ENCODE assay signal across 8 mouse cellular contexts in genomic region chr12:89134333-89134732, GRCm38 (mm10).
A peak's percentile ranks its signal among the peaks of the same experiment; 100 is the strongest.
DNase-seq lines count a peak whose midpoint lies in the region; ATAC-seq lines count a peak whose summit lies in the region.

No protein-coding gene starts in this region.

- H3K9ac ChIP-seq in midbrain, embryonic 11.5 days (ENCODE audit: low read length), result no peak overlapping the region
- no peak overlapping the region for H3K9ac ChIP-seq in midbrain, embryonic 16.5 days (ENCODE audit: low read depth, low read length)
- H3K9ac ChIP-seq in embryonic facial prominence, embryonic 11.5 days (replicated peaks; ENCODE audit: low read length), result no peak overlapping the region

- no peak overlapping the region for H3K4me2 ChIP-seq in midbrain, embryonic 11.5 days
- H3K4me2 ChIP-seq in midbrain, embryonic 16.5 days (ENCODE audit: low read length), result no peak overlapping the region
- H3K4me2 ChIP-seq in embryonic facial prominence, embryonic 11.5 days (ENCODE audit: low read depth, low read length), result no peak overlapping the region

- no peaks in the 10 kb centered on the region for H3K27me3 ChIP-seq in midbrain, embryonic 11.5 days (ENCODE audit: control insufficient read depth, insufficient read depth, low read length)
- H3K27me3 ChIP-seq in midbrain, embryonic 16.5 days (ENCODE audit: control insufficient read depth, insufficient read depth, low read depth, low read length), result no peaks in the 10 kb centered on the region
- no peaks in the 10 kb centered on the region for H3K27me3 ChIP-seq in embryonic facial prominence, embryonic 11.5 days (ENCODE audit: control insufficient read depth, insufficient read depth, low read length)

- no peak overlapping the region for H3K27ac ChIP-seq in midbrain, embryonic 11.5 days (ENCODE audit: low read depth, low read length)
- H3K27ac ChIP-seq in midbrain, embryonic 16.5 days (ENCODE audit: low read length), result no peak overlapping the region
- no peak overlapping the region for H3K27ac ChIP-seq in embryonic facial prominence, embryonic 11.5 days (replicated peaks; ENCODE audit: low read depth, low read length)

- peak; percentile 63 to 73 for DNase-seq in cerebellum, postnatal 10 days
- DNase-seq in cerebellum, adult 8-10 months, result no peak
- DNase-seq in midbrain, embryonic 11.5 days (ENCODE audit: low spot score, missing footprints), result peak; percentile 68
- DNase-seq in embryonic facial prominence, embryonic 11.5 days (ENCODE audit: low spot score), result peak; percentile 47
- DNase-seq in urinary bladder, postnatal 36 days (ENCODE audit: low spot score in 2 of 2), result no peak
- DNase-seq in heart, adult 8-10 months (ENCODE audit: low spot score), result no peak

- no peaks in the 10 kb centered on the region for H3K4me1 ChIP-seq in midbrain, embryonic 11.5 days (ENCODE audit: control insufficient read depth, insufficient read depth, low read length)
- peaks cover under 1% of the 10 kb centered on the region; the same call in 1 of the 2 replicates for H3K4me1 ChIP-seq in midbrain, embryonic 16.5 days (ENCODE audit: control insufficient read depth, insufficient read depth, low read length)
- no peaks in the 10 kb centered on the region for H3K4me1 ChIP-seq in embryonic facial prominence, embryonic 11.5 days (ENCODE audit: control insufficient read depth, insufficient read depth, low read length)

- ATAC-seq in midbrain, embryonic 11.5 days (ENCODE audit: low FRiP score), result peak; percentile 62
- ATAC-seq in midbrain, embryonic 16.5 days, result no peak
- ATAC-seq in embryonic facial prominence, embryonic 11.5 days (replicated peaks; ENCODE audit: insufficient number of reproducible peaks, low FRiP score, low TSS enrichment, low read depth), result 0 out of 2 replicates have a peak, but pooled peaks have one; percentile 29
- ATAC-seq in megakaryocyte progenitor cell, adult 5-6 weeks (replicated peaks; ENCODE audit: poor library complexity), result peak; percentile 86

- no peaks in the 10 kb centered on the region for H3K36me3 ChIP-seq in midbrain, embryonic 11.5 days (ENCODE audit: control insufficient read depth, insufficient read depth, low read length)
- H3K36me3 ChIP-seq in midbrain, embryonic 16.5 days (ENCODE audit: control insufficient read depth, insufficient read depth, low read length), result no peaks in the 10 kb centered on the region
- H3K36me3 ChIP-seq in embryonic facial prominence, embryonic 11.5 days (replicated peaks; ENCODE audit: control insufficient read depth, insufficient read depth, low read depth, low read length), result no peaks in the 10 kb centered on the region

- H3K9me3 ChIP-seq in midbrain, embryonic 11.5 days (ENCODE audit: control insufficient read depth, low read length), result no peaks in the 10 kb centered on the region
- no peaks in the 10 kb centered on the region for H3K9me3 ChIP-seq in midbrain, embryonic 16.5 days (replicated peaks; ENCODE audit: control insufficient read depth, low read length, poor library complexity, severe bottlenecking)
- no peaks in the 10 kb centered on the region for H3K9me3 ChIP-seq in embryonic facial prominence, embryonic 11.5 days (replicated peaks; ENCODE audit: control insufficient read depth, low read length)

- H3K4me3 ChIP-seq in midbrain, embryonic 11.5 days (ENCODE audit: low read depth, low read length), result no peak overlapping the region
- no peak overlapping the region for H3K4me3 ChIP-seq in midbrain, embryonic 16.5 days (ENCODE audit: low read depth, low read length)
- no peak overlapping the region for H3K4me3 ChIP-seq in embryonic facial prominence, embryonic 11.5 days (ENCODE audit: low read depth, low read length)

- WGBS in midbrain, embryonic 11.5 days, result 79% methylated on average over 2 of the region's 2 CpGs
- WGBS in midbrain, embryonic 16.5 days, result 77% methylated on average over 2 of the region's 2 CpGs
- WGBS in embryonic facial prominence, embryonic 11.5 days, result 75% methylated on average over 2 of the region's 2 CpGs

Comparison
In these comparisons a context has a peak if more than half of its experiments do, and no peak if none do; other contexts are left out.
1. DNase-seq: peak in cerebellum, postnatal 10 days (2 of 2), midbrain, embryonic 11.5 days (single experiment) and embryonic facial prominence, embryonic 11.5 days (single experiment); none in cerebellum, adult 8-10 months (single experiment), urinary bladder, postnatal 36 days (0 of 2) and heart, adult 8-10 months (single experiment).